Comparison of ENCODE assay signal across 7 mouse cellular contexts in the genomic region with DNA sequence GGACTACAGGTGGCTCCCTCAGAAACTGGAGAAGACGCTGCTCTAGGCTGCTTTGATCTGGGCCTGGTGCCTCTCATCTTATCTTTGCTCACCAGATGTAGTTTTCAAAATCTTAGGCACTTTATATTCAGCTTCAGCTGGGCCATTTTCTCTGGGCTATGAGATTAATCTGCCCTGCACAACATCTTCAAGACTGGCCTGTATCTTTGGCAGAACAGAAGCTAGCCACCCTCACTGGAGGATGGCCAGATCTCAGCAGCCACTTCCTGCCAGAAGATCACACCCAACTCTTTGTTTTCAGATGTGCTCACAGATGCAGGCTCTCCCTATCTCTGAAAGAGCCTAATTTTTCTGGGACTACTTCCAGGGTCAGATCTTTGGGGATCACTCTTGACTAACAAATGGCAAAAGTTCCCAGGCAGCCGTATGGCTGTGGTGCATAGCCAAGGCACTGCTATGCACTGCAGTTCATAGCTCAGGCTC.
DNase-seq lines count a peak whose midpoint lies in the region; ATAC-seq lines count a peak whose summit lies in the region.

No protein-coding gene starts in this region.

- H3K9ac ChIP-seq in liver, embryonic 12.5 days, result no peak overlapping the region
- no peak overlapping the region for H3K9ac ChIP-seq in intestine, embryonic 16.5 days (ENCODE audit: low read depth, low read length)

- peak; percentile 14 for DNase-seq in urinary bladder, postnatal 25 days (ENCODE audit: low spot score)
- no peak for DNase-seq in urinary bladder, postnatal 10 days (ENCODE audit: low spot score)
- DNase-seq in gastrocnemius, postnatal 25 days, result peak; percentile 64
- no peak for DNase-seq in layer of hippocampus, adult 18-20 months (ENCODE audit: low spot score in 2 of 2)
- DNase-seq in embryo, embryonic 9.5 days (ENCODE audit: extremely low spot score), result no peak

- peaks cover 27% of the 10 kb centered on the region for H3K4me1 ChIP-seq in liver, embryonic 12.5 days
- peaks cover 19% of the 10 kb centered on the region for H3K4me1 ChIP-seq in intestine, embryonic 16.5 days (ENCODE audit: control insufficient read depth, insufficient read depth, low read length)

- peak; percentile 87 for ATAC-seq in liver, embryonic 12.5 days
- no peak for ATAC-seq in intestine, embryonic 16.5 days

- H3K4me2 ChIP-seq in liver, embryonic 12.5 days, result no peak overlapping the region
- no peak overlapping the region for H3K4me2 ChIP-seq in intestine, embryonic 16.5 days (ENCODE audit: low read depth, low read length)

- no peaks in the 10 kb centered on the region for H3K36me3 ChIP-seq in liver, embryonic 12.5 days
- no peaks in the 10 kb centered on the region for H3K36me3 ChIP-seq in intestine, embryonic 16.5 days (ENCODE audit: control insufficient read depth, insufficient read depth, low read length)

- H3K27ac ChIP-seq in liver, embryonic 12.5 days, result no peak overlapping the region
- H3K27ac ChIP-seq in intestine, embryonic 16.5 days (ENCODE audit: low read length), result no peak overlapping the region

- H3K9me3 ChIP-seq in liver, embryonic 12.5 days (replicated peaks), result no peaks in the 10 kb centered on the region
- H3K9me3 ChIP-seq in intestine, embryonic 16.5 days (ENCODE audit: control insufficient read depth, low read length), result no peaks in the 10 kb centered on the region

- H3K27me3 ChIP-seq in liver, embryonic 12.5 days (replicated peaks), result peaks cover 28% of the 10 kb centered on the region
- no peaks in the 10 kb centered on the region for H3K27me3 ChIP-seq in intestine, embryonic 16.5 days (replicated peaks; ENCODE audit: control insufficient read depth, insufficient read depth, low read length)

- WGBS in liver, embryonic 12.5 days (ENCODE audit: insufficient replicate concordance), result 33% methylated on average over 2 of the region's 2 CpGs
- 57% methylated on average over 2 of the region's 2 CpGs for WGBS in intestine, embryonic 16.5 days

- no peak overlapping the region for H3K4me3 ChIP-seq in liver, embryonic 12.5 days
- H3K4me3 ChIP-seq in intestine, embryonic 16.5 days (ENCODE audit: low read length), result no peak overlapping the region

Comparison
In these comparisons a context has a peak if more than half of its experiments do, and no peak if none do; other contexts are left out.
1. DNase-seq: peak in urinary bladder, postnatal 25 days (single experiment) and gastrocnemius, postnatal 25 days (single experiment); none in urinary bladder, postnatal 10 days (single experiment), layer of hippocampus, adult 18-20 months (0 of 2) and embryo, embryonic 9.5 days (single experiment).